Mouse (Mus musculus): Measurements from ENCODE around the gene Lrpap1.

DNA sequence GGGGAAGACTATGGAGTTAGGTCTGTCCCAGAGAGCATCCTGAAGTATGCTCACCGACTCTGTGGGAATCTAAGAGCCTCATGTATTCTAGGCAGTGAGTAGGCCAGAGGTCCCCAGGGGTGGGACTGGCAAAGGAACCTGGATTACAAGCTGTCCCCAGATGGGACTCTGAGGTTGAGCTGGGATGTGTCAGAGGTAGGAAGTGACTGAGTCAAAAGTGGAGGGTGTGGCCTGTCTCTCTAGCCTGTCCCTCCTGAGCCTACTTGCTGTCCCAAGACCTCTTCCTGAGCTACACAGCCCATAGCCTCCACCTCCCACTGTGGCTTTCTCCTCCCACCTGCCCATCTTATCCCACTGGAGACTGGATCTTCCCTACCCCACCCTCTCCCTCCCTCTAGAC lies 47.4 kb downstream of the Lrpap1 start:
- TF ChIP-seq CTCF (IDR thresholded peaks at IDR 0.05; ENCODE audit: low read depth) = no peak
- no peak for TF ChIP-seq EP300 (IDR thresholded peaks at IDR 0.05; ENCODE audit: low read depth)

All from liver, postnatal 0 days (tissue).